ENCODE assay signal across 24 mouse cellular contexts in the genomic region with DNA sequence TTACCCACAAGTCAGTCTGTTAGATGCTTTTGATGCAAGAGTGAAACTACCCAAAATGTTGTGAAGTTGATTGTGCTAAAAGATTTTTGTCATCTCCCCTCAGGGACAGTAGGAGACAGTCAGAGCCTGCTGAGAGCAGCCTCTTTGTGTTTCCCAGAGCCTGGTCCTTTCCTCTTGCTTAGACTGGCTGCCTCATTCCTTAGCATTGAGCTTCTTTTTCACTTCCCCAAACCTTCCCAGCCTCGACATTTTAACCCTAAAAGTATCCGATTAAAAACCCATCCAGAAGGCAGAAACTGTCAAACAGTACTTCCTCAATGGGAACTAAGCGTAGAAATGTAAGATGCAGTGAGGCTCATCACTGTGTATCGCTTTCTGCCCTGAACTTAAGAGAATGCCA.
DNase-seq lines count a peak whose midpoint lies in the region; ATAC-seq lines count a peak whose summit lies in the region.
"Had no signal": no experiment of that assay in that cellular context is flagged by ENCODE, and none has a peak within 500 bp of the region (broad histone marks: within the 10 kb centered on the region; RNA-seq: fewer than 3 reads in every experiment).

No protein-coding gene starts in this region.

- no peak overlapping the region for H3K4me2 ChIP-seq in midbrain, embryonic 11.5 days
- H3K4me2 ChIP-seq in midbrain, embryonic 14.5 days (ENCODE audit: low read length): no peak overlapping the region
- H3K4me2 ChIP-seq: embryonic facial prominence, embryonic 13.5 days; forebrain, embryonic 12.5 days; heart, embryonic 11.5 days; heart, embryonic 15.5 days; hindbrain, embryonic 15.5 days had no signal

- no peak overlapping the region for H3K4me3 ChIP-seq in midbrain, embryonic 11.5 days (ENCODE audit: low read depth, low read length)
- H3K4me3 ChIP-seq in midbrain, embryonic 14.5 days (replicated peaks; ENCODE audit: low read depth, low read length): no peak overlapping the region
- H3K4me3 ChIP-seq: embryonic facial prominence, embryonic 13.5 days; forebrain, embryonic 12.5 days; heart, adult 2 months; heart, embryonic 15.5 days; hindbrain, embryonic 15.5 days had no signal

- 27% methylated on average over 4 of the region's 4 CpGs for WGBS in midbrain, embryonic 11.5 days
- WGBS in midbrain, embryonic 14.5 days: 26% methylated on average over 4 of the region's 4 CpGs

- no peak overlapping the region for H3K27ac ChIP-seq in midbrain, embryonic 11.5 days (ENCODE audit: low read depth, low read length)
- H3K27ac ChIP-seq in midbrain, embryonic 14.5 days (replicated peaks; ENCODE audit: low read depth, low read length): no peak overlapping the region
- H3K27ac ChIP-seq: embryonic facial prominence, embryonic 13.5 days; forebrain, embryonic 12.5 days; heart, adult 2 months; heart, embryonic 15.5 days; hindbrain, embryonic 15.5 days had no signal

- no peaks in the 10 kb centered on the region for H3K36me3 ChIP-seq in midbrain, embryonic 11.5 days (ENCODE audit: control insufficient read depth, insufficient read depth, low read length)
- no peaks in the 10 kb centered on the region for H3K36me3 ChIP-seq in midbrain, embryonic 14.5 days (ENCODE audit: control insufficient read depth, insufficient read depth, low read length)
- H3K36me3 ChIP-seq: embryonic facial prominence, embryonic 13.5 days; forebrain, embryonic 12.5 days; heart, embryonic 15.5 days; hindbrain, embryonic 15.5 days had no signal

- ATAC-seq in midbrain, embryonic 11.5 days (ENCODE audit: low FRiP score): no peak
- ATAC-seq in midbrain, embryonic 14.5 days (ENCODE audit: low FRiP score, low TSS enrichment): no peak
- peak; percentile 87 for ATAC-seq in megakaryocyte, adult 5-6 weeks (ENCODE audit: poor library complexity, severe bottlenecking)
- ATAC-seq: activated CD4-positive, CD25-positive, alpha-beta regulatory T cell, adult 4 months; CD4-positive, CD25-positive, alpha-beta regulatory T cell, adult 4 months; forebrain, postnatal 0 days; Patski had no signal

- no peaks in the 10 kb centered on the region for H3K9me3 ChIP-seq in midbrain, embryonic 11.5 days (ENCODE audit: control insufficient read depth, low read length)
- no peaks in the 10 kb centered on the region for H3K9me3 ChIP-seq in midbrain, embryonic 14.5 days (ENCODE audit: control insufficient read depth, low read length)
- H3K9me3 ChIP-seq: embryonic facial prominence, embryonic 13.5 days; forebrain, embryonic 12.5 days; heart, embryonic 15.5 days; hindbrain, embryonic 15.5 days had no signal

- no peaks in the 10 kb centered on the region for H3K27me3 ChIP-seq in midbrain, embryonic 11.5 days (ENCODE audit: control insufficient read depth, insufficient read depth, low read length)
- no peaks in the 10 kb centered on the region for H3K27me3 ChIP-seq in midbrain, embryonic 14.5 days (ENCODE audit: control insufficient read depth, insufficient read depth, low read length)
- H3K27me3 ChIP-seq: embryonic facial prominence, embryonic 13.5 days; forebrain, embryonic 12.5 days; heart, embryonic 15.5 days; hindbrain, embryonic 15.5 days; Patski had no signal

- DNase-seq in embryo, embryonic 10.5 days (ENCODE audit: low spot score): peak; percentile 8
- no peak for DNase-seq in embryo, embryonic 10 days (ENCODE audit: low spot score)
- peak; percentile 89 for DNase-seq in midbrain, embryonic 11.5 days (ENCODE audit: low spot score, missing footprints)
- no peak for DNase-seq in midbrain, embryonic 14.5 days
- DNase-seq in neural tube, embryonic 10.5 days (ENCODE audit: extremely low spot score, low spot score): no peak
- no peak for DNase-seq in frontal cortex, postnatal 36 days (ENCODE audit: low spot score in 2 of 2)
- no peak for DNase-seq in kidney, postnatal 14 days
- DNase-seq: adrenal gland, postnatal 14 days; B cell, adult 2 months; cerebellum, adult 2 months; cerebellum, postnatal 10 days; forebrain, postnatal 0 days; gastrocnemius, postnatal 10 days; heart, adult 2 months; heart, postnatal 14 days had no signal

- peaks cover 11% of the 10 kb centered on the region; the same call in 1 of the 2 replicates for H3K4me1 ChIP-seq in midbrain, embryonic 11.5 days (ENCODE audit: control insufficient read depth, insufficient read depth, low read length)
- H3K4me1 ChIP-seq in midbrain, embryonic 14.5 days (ENCODE audit: control insufficient read depth, insufficient read depth, low read length): 0 out of 2 replicates have a peak, but pooled peaks cover 4% of the 10 kb centered on the region
- H3K4me1 ChIP-seq: embryonic facial prominence, embryonic 13.5 days; heart, embryonic 15.5 days had no signal

- H3K9ac ChIP-seq in midbrain, embryonic 11.5 days (ENCODE audit: low read length): no peak overlapping the region
- H3K9ac ChIP-seq in midbrain, embryonic 14.5 days (replicated peaks; ENCODE audit: low read length): no peak overlapping the region
- H3K9ac ChIP-seq: embryonic facial prominence, embryonic 13.5 days; forebrain, embryonic 12.5 days; forebrain, postnatal 0 days; heart, embryonic 15.5 days; hindbrain, embryonic 15.5 days had no signal

Comparison
In these comparisons a context has a peak if more than half of its experiments do, and no peak if none do; other contexts are left out.
1. DNase-seq: peak in embryo, embryonic 10.5 days (single experiment) and midbrain, embryonic 11.5 days (single experiment); none in embryo, embryonic 10 days (single experiment), midbrain, embryonic 14.5 days (single experiment), neural tube, embryonic 10.5 days (single experiment), frontal cortex, postnatal 36 days (0 of 2) and kidney, postnatal 14 days (single experiment).